Mouse (Mus musculus) liver, postnatal 0 days (tissue): ENCODE measurements at regions not wholly inside any gene's neighbourhood (a gene's known extent, or its start where the extent isn't known, plus 50 kb on each side); places are given as distances from the start of the nearest gene placed in this dataset.

Experiments used
- CTCF ChIP-seq: sonication (generic); IDR thresholded peaks from 2 replicates; pipeline ENCODE4 v1.5.1; 2016; ENCODE audit warnings: antibody characterized with exemption, low read depth
- EP300 ChIP-seq: IDR thresholded peaks from 2 replicates; pipeline ENCODE4 v1.6.1; 2016; ENCODE audit warnings: antibody characterized with exemption, low read depth, mild to moderate bottlenecking

DNA sequence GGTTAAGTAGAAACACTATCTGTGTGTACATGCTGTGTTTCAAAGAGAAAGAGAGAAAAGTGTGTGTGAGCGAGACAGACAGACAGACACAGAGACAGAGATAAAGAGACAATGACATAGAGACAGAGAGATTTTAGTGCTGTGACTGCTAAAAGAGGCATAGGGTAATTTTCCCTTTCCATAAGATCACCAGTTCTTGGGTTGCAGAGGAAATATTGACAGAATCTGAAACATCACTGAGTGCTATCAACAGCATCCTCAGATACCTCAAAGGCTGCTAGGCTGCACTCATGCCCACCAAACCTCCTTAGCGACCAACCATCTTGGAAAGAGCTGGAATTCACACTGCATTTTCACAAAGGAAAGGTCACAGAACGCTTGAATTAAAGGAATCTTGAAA is 93.6 kb downstream of the Nfkbiz start:
- no peak for TF ChIP-seq CTCF
- TF ChIP-seq EP300: no peak
